Mouse (Mus musculus): ENCODE results near the gene Cdh13. TPM values are rescaled to one million over a fixed set of nuclear protein-coding genes. Genes with fewer than 3 reads are reported as not detected.

The Cdh13 gene
- polyA plus RNA-seq, 1 experiment from 2014 or later, result 3.5 TPM

GRCm38 (mm10) chr8:119085022-119085421 is 801.5 kb downstream of the Cdh13 start:
- Histone ChIP-seq H3K27ac (no peak overlapping the region), H3K9me3 (no peaks in the 10 kb centered on the region), H3K4me1 (no peaks in the 10 kb centered on the region), H3K9ac (no peak overlapping the region), H3K4me2 (no peak overlapping the region), H3K4me3 (no peak overlapping the region), H3K36me3 (no peaks in the 10 kb centered on the region), H3K27me3 (no peaks in the 10 kb centered on the region)
- ATAC-seq (ENCODE audit: borderline replicate concordance, extremely low read depth, low FRiP score, low TSS enrichment), result no peak
- 84% methylated on average over 8 of the region's 8 CpGs for WGBS

GRCm38 (mm10) chr8:119098261-119098660 is 814.7 kb downstream of the Cdh13 start:
- Histone ChIP-seq H3K27ac (no peak overlapping the region), H3K4me1 (no peaks in the 10 kb centered on the region), H3K4me2 (no peak overlapping the region), H3K9ac (no peak overlapping the region), H3K9me3 (no peaks in the 10 kb centered on the region), H3K36me3 (no peaks in the 10 kb centered on the region), H3K27me3 (no peaks in the 10 kb centered on the region), H3K4me3 (no peak overlapping the region)
- WGBS, result 9% methylated on average over 6 of the region's 6 CpGs
- ATAC-seq (ENCODE audit: borderline replicate concordance, extremely low read depth, low FRiP score, low TSS enrichment), result peak; percentile 41; the same call in 1 of the 2 replicates

- no peak overlapping the region for H3K4me2 ChIP-seq
- H3K9me3 ChIP-seq, result no peaks in the 10 kb centered on the region
- no peaks in the 10 kb centered on the region for H3K27me3 ChIP-seq
- H3K27ac ChIP-seq, result no peak overlapping the region
- no peak overlapping the region for H3K4me3 ChIP-seq
- no peak overlapping the region for H3K9ac ChIP-seq
- H3K36me3 ChIP-seq, result no peaks in the 10 kb centered on the region
- H3K4me1 ChIP-seq, result no peaks in the 10 kb centered on the region
- WGBS, result 69% methylated on average over 6 of the region's 6 CpGs
- no peak for ATAC-seq (ENCODE audit: borderline replicate concordance, extremely low read depth, low FRiP score, low TSS enrichment)
Observed at GRCm38 (mm10) chr8:119102871-119103270, 819.3 kb downstream of the Cdh13 start.

GRCm38 (mm10) chr8:119109655-119110054 is 826.1 kb downstream of the Cdh13 start:
- Histone ChIP-seq H3K4me2 (no peak overlapping the region), H3K4me3 (no peak overlapping the region), H3K36me3 (no peaks in the 10 kb centered on the region), H3K9me3 (no peaks in the 10 kb centered on the region), H3K9ac (no peak overlapping the region), H3K4me1 (no peaks in the 10 kb centered on the region), H3K27me3 (no peaks in the 10 kb centered on the region), H3K27ac (no peak overlapping the region)
- no peak for ATAC-seq (ENCODE audit: borderline replicate concordance, extremely low read depth, low FRiP score, low TSS enrichment)
- 71% methylated on average over 7 of the region's 7 CpGs for WGBS

GRCm38 (mm10) chr8:119112861-119113260 is 829.3 kb downstream of the Cdh13 start:
- H3K9ac ChIP-seq, result no peak overlapping the region
- H3K4me1 ChIP-seq, result no peaks in the 10 kb centered on the region
- no peak overlapping the region for H3K4me3 ChIP-seq
- H3K36me3 ChIP-seq, result no peaks in the 10 kb centered on the region
- no peak for ATAC-seq (ENCODE audit: borderline replicate concordance, extremely low read depth, low FRiP score, low TSS enrichment)
- no peaks in the 10 kb centered on the region for H3K27me3 ChIP-seq
- 89% methylated on average over 3 of the region's 3 CpGs for WGBS
- no peak overlapping the region for H3K4me2 ChIP-seq
- no peaks in the 10 kb centered on the region for H3K9me3 ChIP-seq
- no peak overlapping the region for H3K27ac ChIP-seq

GRCm38 (mm10) chr8:119121236-119121635 is 837.7 kb downstream of the Cdh13 start:
- Histone ChIP-seq H3K4me2 (0 out of 2 replicates have a peak overlapping the region, but pooled peaks have one; percentile 4), H3K4me3 (no peak overlapping the region), H3K27ac (no peak overlapping the region), H3K27me3 (no peaks in the 10 kb centered on the region), H3K9me3 (no peaks in the 10 kb centered on the region), H3K4me1 (no peaks in the 10 kb centered on the region), H3K36me3 (no peaks in the 10 kb centered on the region), H3K9ac (no peak overlapping the region)
- 48% methylated on average over 13 of the region's 13 CpGs for WGBS
- no peak for ATAC-seq (ENCODE audit: borderline replicate concordance, extremely low read depth, low FRiP score, low TSS enrichment)

- no peaks in the 10 kb centered on the region for H3K27me3 ChIP-seq
- WGBS, result 36% methylated on average over 8 of the region's 8 CpGs
Observed at GRCm38 (mm10) chr8:119127841-119128240, 844.3 kb downstream of the Cdh13 start.

GRCm38 (mm10) chr8:119128266-119128665 is 844.7 kb downstream of the Cdh13 start:
- H3K9ac ChIP-seq, result no peak overlapping the region
- no peak; the same call in 1 of the 2 replicates for ATAC-seq (ENCODE audit: borderline replicate concordance, extremely low read depth, low FRiP score, low TSS enrichment)
- WGBS, result 52% methylated on average over 3 of the region's 3 CpGs

More at GRCm38 (mm10) chr8:119127841-119128240, 844.3 kb downstream of the Cdh13 start:
- Histone ChIP-seq H3K4me2 (no peak overlapping the region), H3K27ac (no peak overlapping the region), H3K4me3 (no peak overlapping the region), H3K4me1 (no peaks in the 10 kb centered on the region), H3K9me3 (no peaks in the 10 kb centered on the region), H3K9ac (no peak overlapping the region), H3K36me3 (no peaks in the 10 kb centered on the region)
- ATAC-seq (ENCODE audit: borderline replicate concordance, extremely low read depth, low FRiP score, low TSS enrichment), result no peak

GRCm38 (mm10) chr8:119156454-119156921 is 873.0 kb downstream of the Cdh13 start:
- Histone ChIP-seq H3K36me3 (no peaks in the 10 kb centered on the region), H3K27ac (no peak overlapping the region), H3K4me1 (no peaks in the 10 kb centered on the region), H3K4me3 (no peak overlapping the region), H3K4me2 (no peak overlapping the region), H3K27me3 (no peaks in the 10 kb centered on the region), H3K9ac (no peak overlapping the region), H3K9me3 (no peaks in the 10 kb centered on the region)
- 35% methylated on average over 6 of the region's 6 CpGs for WGBS
- ATAC-seq (ENCODE audit: borderline replicate concordance, extremely low read depth, low FRiP score, low TSS enrichment), result no peak

More at GRCm38 (mm10) chr8:119128266-119128665, 844.7 kb downstream of the Cdh13 start:
- Histone ChIP-seq H3K27me3 (no peaks in the 10 kb centered on the region), H3K4me1 (no peaks in the 10 kb centered on the region), H3K4me2 (no peak overlapping the region), H3K36me3 (no peaks in the 10 kb centered on the region), H3K9me3 (no peaks in the 10 kb centered on the region), H3K27ac (no peak overlapping the region), H3K4me3 (no peak overlapping the region)

GRCm38 (mm10) chr8:119158628-119159027 is 875.1 kb downstream of the Cdh13 start:
- H3K9ac ChIP-seq, result no peak overlapping the region
- no peak overlapping the region for H3K4me3 ChIP-seq
- H3K36me3 ChIP-seq, result no peaks in the 10 kb centered on the region
- H3K9me3 ChIP-seq, result no peaks in the 10 kb centered on the region
- no peak overlapping the region for H3K4me2 ChIP-seq
- no peaks in the 10 kb centered on the region for H3K27me3 ChIP-seq
- H3K27ac ChIP-seq, result no peak overlapping the region
- ATAC-seq (ENCODE audit: borderline replicate concordance, extremely low read depth, low FRiP score, low TSS enrichment), result no peak
- H3K4me1 ChIP-seq, result no peaks in the 10 kb centered on the region
- 56% methylated on average over 5 of the region's 5 CpGs for WGBS

GRCm38 (mm10) chr8:119159794-119160193 is 876.3 kb downstream of the Cdh13 start:
- H3K4me3 ChIP-seq, result no peak overlapping the region
- 49% methylated on average over 8 of the region's 8 CpGs for WGBS

GRCm38 (mm10) chr8:119164076-119164475 is 880.5 kb downstream of the Cdh13 start:
- no peaks in the 10 kb centered on the region for H3K27me3 ChIP-seq
- ATAC-seq (ENCODE audit: borderline replicate concordance, extremely low read depth, low FRiP score, low TSS enrichment), result no peak
- H3K4me2 ChIP-seq, result no peak overlapping the region
- H3K27ac ChIP-seq, result no peak overlapping the region
- H3K4me1 ChIP-seq, result no peaks in the 10 kb centered on the region
- no peaks in the 10 kb centered on the region for H3K9me3 ChIP-seq
- no peaks in the 10 kb centered on the region for H3K36me3 ChIP-seq
- 56% methylated on average over 5 of the region's 5 CpGs for WGBS
- no peak overlapping the region for H3K9ac ChIP-seq
- H3K4me3 ChIP-seq, result no peak overlapping the region

More at GRCm38 (mm10) chr8:119159794-119160193, 876.3 kb downstream of the Cdh13 start:
- Histone ChIP-seq H3K9ac (no peak overlapping the region), H3K4me1 (no peaks in the 10 kb centered on the region), H3K27ac (no peak overlapping the region), H3K36me3 (no peaks in the 10 kb centered on the region), H3K27me3 (no peaks in the 10 kb centered on the region), H3K4me2 (no peak overlapping the region), H3K9me3 (no peaks in the 10 kb centered on the region)
- ATAC-seq (ENCODE audit: borderline replicate concordance, extremely low read depth, low FRiP score, low TSS enrichment), result no peak

Measured in lung, embryonic 15.5 days (tissue).